Mouse (Mus musculus) midbrain, embryonic 10.5 days (tissue): ENCODE data around the gene Gpa33. TPM values are rescaled to one million over a fixed set of nuclear protein-coding genes. Genes with fewer than 3 reads are reported as not detected.

Experiments used
- DNase-seq: peaks from one replicate; pipeline ENCODE4 v3.0.0-alpha.2; 2017; ENCODE audit warnings: low spot score
- H3K27ac ChIP-seq: fragments of 300-500 bp; sonication (generic); replicated peaks from 2 replicates; pipeline ENCODE4 v1.5.1; 2016; ENCODE audit warnings: mild to moderate bottlenecking
- H3K27me3 ChIP-seq: fragments of 300-500 bp; sonication (generic); 2 replicates; pipeline ENCODE4 v1.6.1; 2016; ENCODE audit warnings: low read depth, mild to moderate bottlenecking; ENCODE audit not compliant: poor library complexity, severe bottlenecking
- H3K36me3 ChIP-seq: fragments of 300-500 bp; sonication (generic); 2 replicates; pipeline ENCODE4 v1.6.1; 2016; ENCODE audit warnings: mild to moderate bottlenecking, moderate library complexity
- H3K4me1 ChIP-seq: fragments of 300-500 bp; sonication (generic); 2 replicates; pipeline ENCODE4 v1.6.1; 2016
- H3K4me3 ChIP-seq: fragments of 300-500 bp; sonication (generic); 2 replicates; pipeline ENCODE4 v1.5.1; 2016; ENCODE audit warnings: mild to moderate bottlenecking, moderate library complexity
- H3K9me3 ChIP-seq: fragments of 300-500 bp; sonication (generic); replicated peaks from 2 replicates; pipeline ENCODE4 v1.6.1; 2016; ENCODE audit warnings: mild to moderate bottlenecking
- WGBS: fragments of 180-500 bp; shearing (Covaris S2); methylation state at CpG from one replicate; pipeline ENCODE4 v1.1.7; 2016; 5-methylcytosine and 5-hydroxymethylcytosine counted together
- polyA plus RNA-seq: library from polyadenylated mRNA; unstranded; fragments of >200 nt; fragmentation: Nextera tagmentation; extraction: Ambion mirVana; gene quantifications from 2 replicates; pipeline ENCODE4 v1.2.1, GENCODE M21; 2016

The Gpa33 gene
- polyA plus RNA-seq, 1 experiment from 2014 or later = 0.31 TPM

DNA sequence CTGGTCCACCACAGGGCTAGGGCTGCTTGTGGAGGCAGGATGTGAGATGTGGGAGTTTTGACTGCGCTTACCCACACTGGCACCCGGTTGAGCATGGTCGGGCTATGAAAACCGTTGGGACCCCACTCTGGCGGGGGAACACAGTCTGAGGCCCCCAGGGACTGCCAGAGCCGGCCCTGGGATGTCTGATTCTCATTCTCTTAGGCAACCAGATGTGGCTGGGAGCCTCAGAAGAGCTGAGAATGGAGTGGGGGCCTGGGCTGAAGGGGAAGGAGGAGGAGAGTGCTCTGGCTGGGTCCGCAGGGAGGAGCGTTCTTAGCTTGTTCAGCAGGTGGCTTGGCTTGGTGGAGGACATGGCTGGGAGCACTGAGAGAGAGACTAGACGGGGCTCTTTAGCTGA, 43.6 kb downstream of the Gpa33 start:
- Histone ChIP-seq H3K27me3 (no peaks in the 10 kb centered on the region), H3K4me3 (no peak overlapping the region), H3K9me3 (no peaks in the 10 kb centered on the region), H3K36me3 (no peaks in the 10 kb centered on the region), H3K27ac (0 out of 2 replicates have a peak overlapping the region, but pooled peaks have one; percentile 13), H3K4me1 (no peaks in the 10 kb centered on the region)
- WGBS = 78% methylated on average over 9 of the region's 9 CpGs
- DNase-seq = no peak

DNA sequence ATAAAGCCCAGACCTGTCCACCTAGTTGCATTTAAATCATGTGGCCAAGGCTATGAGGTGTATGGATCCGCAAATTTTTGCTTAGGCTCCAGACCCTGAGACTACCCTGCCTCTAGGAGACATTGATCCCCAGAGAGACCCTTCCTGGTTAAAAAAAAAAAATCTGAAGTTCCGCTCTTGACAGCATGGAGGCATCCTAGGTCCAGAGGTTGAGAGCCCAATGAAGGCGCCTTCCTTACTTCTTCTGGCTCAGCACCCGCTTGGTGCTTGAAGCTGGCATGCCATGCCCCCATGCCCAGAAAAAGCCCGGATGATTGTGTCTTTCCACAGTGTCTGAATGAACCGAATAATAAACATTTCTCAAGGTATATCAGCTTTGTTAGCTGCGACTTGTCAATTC, 51.5 kb downstream of the Gpa33 start:
- Histone ChIP-seq H3K4me1 (peaks cover 11% of the 10 kb centered on the region), H3K4me3 (no peak overlapping the region), H3K9me3 (no peaks in the 10 kb centered on the region), H3K27me3 (no peaks in the 10 kb centered on the region), H3K27ac (no peak overlapping the region), H3K36me3 (no peaks in the 10 kb centered on the region)
- WGBS = 85% methylated on average over 7 of the region's 7 CpGs
- no peak for DNase-seq

DNA sequence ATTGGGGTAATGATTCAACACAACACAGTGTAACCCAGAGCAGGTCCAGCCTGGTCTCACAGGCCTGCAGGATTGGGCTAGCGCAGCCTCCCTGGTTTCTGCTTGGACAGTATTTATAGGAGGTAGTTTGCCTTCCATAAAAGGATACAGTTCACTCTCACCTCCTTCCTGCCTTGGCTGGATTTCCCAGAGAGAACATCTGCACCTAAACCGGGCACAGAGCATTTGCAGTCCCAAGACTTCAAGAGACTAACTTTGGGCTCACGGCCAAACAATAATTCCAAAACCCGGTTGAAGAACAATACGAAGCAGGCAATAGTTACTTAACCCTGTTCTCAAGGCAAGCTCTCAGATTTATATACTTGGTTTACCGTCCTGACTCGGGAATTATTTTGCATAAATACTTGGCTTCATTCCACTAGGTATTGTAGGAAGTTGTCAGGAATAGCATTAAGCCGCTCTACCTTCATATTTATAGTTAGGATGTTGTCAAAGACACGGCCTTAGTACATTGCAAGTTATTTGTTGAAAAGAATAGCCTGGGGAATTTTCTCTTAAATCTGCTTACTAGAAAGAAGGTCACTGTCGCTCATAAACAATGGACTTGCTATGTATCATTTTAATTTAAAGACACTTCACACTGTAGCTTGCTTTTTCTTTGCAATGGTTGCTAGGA, 53.1 kb downstream of the Gpa33 start:
- H3K36me3 ChIP-seq = no peaks in the 10 kb centered on the region
- peaks cover 11% of the 10 kb centered on the region for H3K4me1 ChIP-seq
- H3K9me3 ChIP-seq = 0 out of 2 replicates have a peak, but pooled peaks cover 4% of the 10 kb centered on the region
- H3K27ac ChIP-seq = no peak overlapping the region
- 93% methylated on average over 10 of the region's 10 CpGs for WGBS
- H3K27me3 ChIP-seq = no peaks in the 10 kb centered on the region
- H3K4me3 ChIP-seq = no peak overlapping the region
- no peak for DNase-seq

DNA sequence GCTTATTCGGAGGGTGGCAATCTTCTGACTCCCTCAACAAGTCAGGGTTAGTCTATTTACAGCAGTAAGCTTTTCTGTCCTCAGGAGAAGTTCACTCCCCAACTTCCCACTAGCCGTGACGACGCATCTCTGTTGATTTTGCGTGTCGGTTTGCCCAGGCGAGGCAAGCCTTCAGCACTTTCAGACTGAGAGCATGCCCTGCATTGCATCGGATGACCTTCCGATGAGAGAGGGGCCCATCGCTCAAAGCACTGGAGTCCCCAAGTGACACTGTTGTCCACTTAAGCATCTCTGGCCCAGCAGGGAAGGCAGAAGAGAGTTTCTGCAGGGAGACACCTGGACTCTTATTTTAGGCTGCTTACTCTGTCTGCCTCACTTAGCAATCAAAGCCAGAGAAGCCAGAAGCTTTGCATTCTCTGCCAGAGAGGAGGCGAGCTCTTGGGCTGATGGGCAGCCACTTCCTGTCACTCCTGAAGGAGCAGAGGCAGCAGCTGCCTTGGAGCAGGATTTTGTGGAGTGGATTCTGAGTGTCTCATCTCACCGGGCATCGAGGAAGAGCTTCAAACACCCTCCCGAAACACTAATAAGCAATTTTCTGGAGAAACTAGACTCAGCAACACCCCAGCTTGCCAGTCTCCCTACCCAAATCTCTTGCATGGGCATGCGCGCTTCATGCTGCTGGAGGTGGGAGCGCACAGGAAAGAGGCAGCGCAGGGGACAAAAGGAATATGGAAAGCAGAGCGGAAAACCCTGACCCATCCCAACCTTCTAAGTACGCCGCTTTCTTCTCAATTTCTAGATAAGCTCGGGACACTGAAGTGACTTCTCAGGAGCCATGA, 54.6 kb downstream of the Gpa33 start:
- no peaks in the 10 kb centered on the region for H3K27me3 ChIP-seq
- peaks cover 14% of the 10 kb centered on the region for H3K4me1 ChIP-seq
- H3K36me3 ChIP-seq = no peaks in the 10 kb centered on the region
- 0 out of 2 replicates have a peak, but pooled peaks cover 4% of the 10 kb centered on the region for H3K9me3 ChIP-seq
- H3K27ac ChIP-seq = 0 out of 2 replicates have a peak overlapping the region, but pooled peaks have one; percentile 28
- H3K4me3 ChIP-seq = no peak overlapping the region
- DNase-seq = no peak
- 85% methylated on average over 22 of the region's 22 CpGs for WGBS

DNA sequence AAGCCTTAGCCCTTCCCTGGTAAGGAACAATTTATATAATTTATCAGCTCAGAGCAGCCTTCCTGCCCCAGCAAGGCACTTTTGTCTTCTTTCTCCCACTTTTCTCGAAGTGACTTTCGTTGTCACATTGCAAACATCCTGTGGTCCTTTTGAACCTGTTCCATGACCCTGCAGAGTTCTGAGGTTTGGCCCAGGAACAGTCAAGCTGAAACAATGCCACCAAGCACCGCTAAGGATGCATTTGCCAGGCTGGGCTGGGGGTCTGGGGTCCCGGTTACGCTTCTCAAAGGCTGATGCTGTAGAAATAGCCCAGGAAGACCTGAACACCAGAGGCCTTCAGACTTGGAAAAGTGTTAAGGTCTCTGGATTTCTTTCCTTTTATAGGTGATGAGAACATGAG, 55.3 kb downstream of the Gpa33 start:
- 86% methylated on average over 5 of the region's 5 CpGs for WGBS
- H3K27me3 ChIP-seq = no peaks in the 10 kb centered on the region

DNA sequence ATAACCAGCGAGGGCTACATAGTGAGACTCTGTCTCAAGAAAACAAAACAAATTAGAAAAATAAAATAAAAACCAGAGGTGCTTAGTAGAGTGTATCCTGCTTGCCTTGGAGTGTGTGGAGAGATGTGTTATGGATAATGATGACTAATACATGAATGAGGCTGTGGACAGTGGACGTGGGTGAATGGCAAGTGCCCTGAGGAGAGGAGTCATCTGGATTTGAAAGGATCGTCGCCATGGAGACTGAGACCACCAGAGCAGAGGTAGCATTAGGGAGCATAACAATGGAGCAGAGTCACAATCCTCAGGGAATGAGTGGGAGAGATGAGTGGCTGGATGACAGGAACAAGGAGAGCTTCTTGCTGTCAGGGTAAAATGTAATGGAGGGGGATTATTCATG, 59.8 kb downstream of the Gpa33 start:
- H3K4me3 ChIP-seq = no peak overlapping the region
- peak; percentile 47 for DNase-seq
- H3K9me3 ChIP-seq = 0 out of 2 replicates have a peak, but pooled peaks cover 4% of the 10 kb centered on the region
- WGBS = 67% methylated on average over 4 of the region's 4 CpGs
- H3K4me1 ChIP-seq = peaks cover 14% of the 10 kb centered on the region
- H3K36me3 ChIP-seq = no peaks in the 10 kb centered on the region
- H3K27me3 ChIP-seq = no peaks in the 10 kb centered on the region
- 0 out of 2 replicates have a peak overlapping the region, but pooled peaks have one; percentile 20 for H3K27ac ChIP-seq

More for the DNA sequence above, 55.3 kb downstream of the Gpa33 start:
- H3K4me1 ChIP-seq = peaks cover 21% of the 10 kb centered on the region
- no peak for DNase-seq
- H3K27ac ChIP-seq = no peak overlapping the region
- no peaks in the 10 kb centered on the region for H3K36me3 ChIP-seq
- no peak overlapping the region for H3K4me3 ChIP-seq
- 0 out of 2 replicates have a peak, but pooled peaks cover 4% of the 10 kb centered on the region for H3K9me3 ChIP-seq

DNA sequence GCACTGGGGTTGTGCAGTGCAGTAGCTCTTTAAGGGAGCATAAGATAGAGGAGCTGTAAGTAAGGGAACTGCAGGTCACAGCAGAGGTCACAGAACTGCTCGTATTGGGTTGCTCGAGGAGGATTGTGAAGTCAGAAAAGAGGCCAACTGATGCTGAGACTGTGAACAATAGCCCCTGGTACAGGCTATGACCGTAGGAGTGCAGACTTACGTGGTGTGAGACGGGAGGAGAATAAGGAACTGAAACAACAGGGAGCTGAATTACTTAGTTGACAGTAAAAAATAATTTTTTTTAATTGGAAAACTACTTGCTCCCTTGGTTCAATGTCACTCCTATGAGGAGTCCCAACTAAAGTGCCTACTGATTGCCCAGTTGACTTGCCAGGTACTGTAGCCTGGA, 74.1 kb downstream of the Gpa33 start:
- H3K4me3 ChIP-seq = no peak overlapping the region
- no peak for DNase-seq
- peaks cover 7% of the 10 kb centered on the region for H3K4me1 ChIP-seq
- WGBS = 26% methylated on average over 5 of the region's 5 CpGs
- no peaks in the 10 kb centered on the region for H3K9me3 ChIP-seq
- H3K36me3 ChIP-seq = no peaks in the 10 kb centered on the region
- H3K27me3 ChIP-seq = no peaks in the 10 kb centered on the region
- H3K27ac ChIP-seq = no peak overlapping the region

DNA sequence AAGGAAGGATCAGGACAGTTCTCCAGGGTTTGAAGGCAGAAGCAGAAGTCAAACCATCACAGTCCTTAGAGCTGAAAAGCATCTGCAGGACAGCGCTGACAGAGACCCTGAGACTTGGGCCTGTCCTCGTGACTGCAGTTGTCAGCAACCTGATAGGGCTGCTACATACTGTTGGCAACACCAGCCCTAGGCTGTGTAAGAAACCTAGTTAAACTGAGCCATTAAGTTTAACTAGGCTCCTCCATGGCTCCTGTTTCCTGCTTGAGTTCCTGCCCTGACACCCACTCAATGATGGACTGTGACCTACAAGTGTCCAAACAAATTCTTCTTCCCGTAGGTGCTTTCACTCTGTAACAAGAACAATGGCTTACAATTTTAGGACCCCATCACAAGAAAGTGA, 75.1 kb downstream of the Gpa33 start:
- Histone ChIP-seq H3K4me3 (no peak overlapping the region), H3K36me3 (no peaks in the 10 kb centered on the region), H3K27ac (no peak overlapping the region), H3K4me1 (peaks cover 7% of the 10 kb centered on the region), H3K9me3 (no peaks in the 10 kb centered on the region), H3K27me3 (no peaks in the 10 kb centered on the region)
- DNase-seq = no peak
- WGBS = 82% methylated on average over 3 of the region's 3 CpGs

DNA sequence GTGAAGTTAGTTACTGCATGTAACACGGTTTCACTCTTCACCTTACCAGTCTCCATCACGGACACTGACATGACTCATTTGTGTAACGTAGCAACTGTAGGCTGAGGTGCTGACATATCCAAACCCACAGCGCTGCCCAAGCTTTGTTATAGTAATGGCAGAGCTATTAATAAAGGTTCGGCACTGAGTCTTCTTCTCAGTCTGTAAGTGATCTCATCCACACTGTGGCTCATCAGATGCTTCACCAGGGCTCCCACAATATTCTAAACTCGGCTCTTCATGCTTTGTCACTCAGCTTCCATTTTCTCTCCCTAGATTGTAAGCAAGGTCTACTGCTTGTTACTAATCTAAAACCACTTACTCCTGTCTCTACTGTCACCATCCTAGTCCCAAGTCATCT, 79.3 kb downstream of the Gpa33 start:
- no peaks in the 10 kb centered on the region for H3K9me3 ChIP-seq
- no peaks in the 10 kb centered on the region for H3K36me3 ChIP-seq
- 93% methylated on average over 6 of the region's 6 CpGs for WGBS
- no peaks in the 10 kb centered on the region for H3K4me1 ChIP-seq
- no peaks in the 10 kb centered on the region for H3K27me3 ChIP-seq
- no peak for DNase-seq
- H3K27ac ChIP-seq = no peak overlapping the region
- H3K4me3 ChIP-seq = no peak overlapping the region

DNA sequence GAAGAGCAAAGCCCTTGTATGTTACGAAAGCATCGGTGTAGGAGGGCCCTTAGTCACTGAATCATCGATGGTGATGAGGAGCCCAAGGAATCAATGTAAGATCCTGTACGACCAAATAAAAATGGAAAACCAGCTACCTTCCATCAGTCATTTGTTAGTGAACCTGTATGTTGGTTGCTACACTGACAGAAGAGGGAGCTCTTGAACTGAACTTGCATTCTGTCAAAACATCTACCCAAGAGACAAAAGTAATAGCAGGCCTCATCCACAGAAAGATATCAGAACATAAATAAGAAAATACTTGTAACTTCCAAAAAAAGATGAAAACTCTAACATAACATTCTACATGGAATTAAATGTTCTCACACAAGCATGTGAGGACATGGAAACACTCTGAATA, 84.1 kb downstream of the Gpa33 start:
- Histone ChIP-seq H3K27ac (no peak overlapping the region), H3K4me3 (no peak overlapping the region), H3K9me3 (no peaks in the 10 kb centered on the region), H3K27me3 (no peaks in the 10 kb centered on the region), H3K36me3 (no peaks in the 10 kb centered on the region), H3K4me1 (no peaks in the 10 kb centered on the region)
- 88% methylated on average over 4 of the region's 4 CpGs for WGBS
- DNase-seq = no peak

Other genes starting within 250 kb of the Gpa33 start
- 28.0 and 31.2 TPM in 2 replicates for gene Pou2f1, start 127.6 kb upstream of the Gpa33 start, polyA plus RNA-seq
- gene Dusp27, start 2.3 kb upstream of the Gpa33 start, polyA plus RNA-seq = 2.7 and 3.5 TPM in 2 replicates
- gene Mael, start 108.5 kb downstream of the Gpa33 start, polyA plus RNA-seq = 0.10 TPM in 1 of 2 replicates, not detected in the other
- 14.9 and 15.1 TPM in 2 replicates for gene Ildr2, start 123.9 kb downstream of the Gpa33 start, polyA plus RNA-seq
- gene Tada1, start 248.9 kb downstream of the Gpa33 start, polyA plus RNA-seq = 70.2 and 70.3 TPM in 2 replicates